ENCODE assay signal across 24 mouse cellular contexts in genomic region chr1:36711104-36711503, GRCm38 (mm10). TPM values are rescaled to one million over a fixed set of nuclear protein-coding genes. Genes with fewer than 3 reads are reported as not detected.
DNase-seq lines count a peak whose midpoint lies in the region; ATAC-seq and TF ChIP-seq lines count a peak whose summit lies in the region.
"Had no signal": no experiment of that assay in that cellular context is flagged by ENCODE, and none has a peak within 500 bp of the region (broad histone marks: within the 10 kb centered on the region; RNA-seq: fewer than 3 reads in every experiment).

No protein-coding gene starts in this region.

- peak; percentile 26 to 49; a peak in 2 of 4 replicates for TF ChIP-seq EP300 in MEL (IDR thresholded peaks at IDR 0.05; ENCODE audit: low read depth in 1 of 2, low read length in 2 of 2)

- no peak for TF ChIP-seq POLR2A in testis, adult 2 months (IDR thresholded peaks at IDR 0.05; ENCODE audit: control insufficient read depth, low read depth, low read length)
- TF ChIP-seq POLR2A in MEL (IDR thresholded peaks at IDR 0.05; ENCODE audit: control insufficient read depth in 1 of 2, insufficient read depth in 1 of 2, low read depth in 1 of 2, low read length in 2 of 2, poor library complexity in 1 of 2) = no peak

- H3K27ac ChIP-seq in testis, adult 2 months (ENCODE audit: control insufficient read depth, insufficient read depth, low read depth, low read length) = no peak overlapping the region
- no peak overlapping the region for H3K27ac ChIP-seq in MEL (ENCODE audit: control insufficient read depth, low read depth, low read length)
- H3K27ac ChIP-seq: embryonic facial prominence, embryonic 10.5 days; embryonic facial prominence, embryonic 12.5 days; forebrain, embryonic 13.5 days had no signal

- H3K27me3 ChIP-seq in testis, adult 2 months (ENCODE audit: control insufficient read depth, insufficient read depth, low read length) = no peaks in the 10 kb centered on the region
- 0 out of 4 replicates have a peak, but pooled peaks cover 0 to 3% of the 10 kb centered on the region in 2 experiments for H3K27me3 ChIP-seq in MEL (ENCODE audit: control insufficient read depth in 1 of 2, insufficient read depth in 2 of 2, low read length in 2 of 2)
- H3K27me3 ChIP-seq: CH12.LX; embryonic facial prominence, embryonic 12.5 days; forebrain, embryonic 13.5 days; forebrain, embryonic 15.5 days; Patski had no signal

- no peak overlapping the region for H3K9ac ChIP-seq in MEL (ENCODE audit: control insufficient read depth, low read depth, low read length, poor library complexity, severe bottlenecking)
- H3K9ac ChIP-seq: embryonic facial prominence, embryonic 12.5 days; forebrain, embryonic 13.5 days; forebrain, embryonic 15.5 days; forebrain, postnatal 0 days had no signal

- peaks cover 25% of the 10 kb centered on the region for H3K79me2 ChIP-seq in MEL (ENCODE audit: control insufficient read depth, insufficient read depth, low read length, poor library complexity)

- no peak for DNase-seq in testis, postnatal 10 days (ENCODE audit: low spot score)
- DNase-seq in MEL (ENCODE audit: low read depth, low spot score) = peak; percentile 67
- no peak for DNase-seq in thymus, postnatal 25 days
- DNase-seq: adrenal gland, adult 8-10 months; adrenal gland, postnatal 14 days; adrenal gland, postnatal 36 days; B cell, adult 2 months; cerebellum, adult 8-10 months; cerebellum, postnatal 25 days; forebrain, postnatal 0 days had no signal

- peak overlapping the region; percentile 17; the same call in 1 of the 2 replicates for H3K4me3 ChIP-seq in testis, adult 2 months (ENCODE audit: control insufficient read depth, low read depth, low read length)
- peak overlapping the region in 1 of 2 experiments; percentile 25; a peak in 1 of 4 replicates for H3K4me3 ChIP-seq in MEL (ENCODE audit: control insufficient read depth in 1 of 2, insufficient read depth in 1 of 2, low read depth in 2 of 2, low read length in 2 of 2)
- H3K4me3 ChIP-seq: embryonic facial prominence, embryonic 10.5 days; embryonic facial prominence, embryonic 12.5 days; forebrain, embryonic 13.5 days; forebrain, embryonic 15.5 days had no signal

- no peaks in the 10 kb centered on the region for H3K9me3 ChIP-seq in MEL (replicated peaks; ENCODE audit: insufficient read depth, low read length)
- H3K9me3 ChIP-seq: embryonic facial prominence, embryonic 10.5 days; embryonic facial prominence, embryonic 12.5 days; forebrain, embryonic 15.5 days had no signal

- ATAC-seq in inflammation-experienced regulatory T-cells, adult 6 months = no peak
- ATAC-seq: activated CD4-positive, CD25-positive, alpha-beta regulatory T cell, adult 4 months; CD4-positive, CD25-positive, alpha-beta regulatory T cell, adult 4 months; forebrain, embryonic 13.5 days; forebrain, embryonic 15.5 days; forebrain, postnatal 0 days; Patski had no signal

- TF ChIP-seq RAD21 in MEL (IDR thresholded peaks at IDR 0.05; ENCODE audit: low read depth, low read length) = no peak

- no peaks in the 10 kb centered on the region for H3K36me3 ChIP-seq in testis, adult 2 months (ENCODE audit: control insufficient read depth, insufficient read depth, low read length)
- peaks cover 2 to 13% of the 10 kb centered on the region in 2 experiments for H3K36me3 ChIP-seq in MEL (ENCODE audit: control insufficient read depth in 1 of 2, insufficient read depth in 2 of 2, low read length in 2 of 2)

- H3K4me1 ChIP-seq in testis, adult 2 months (ENCODE audit: control insufficient read depth, insufficient read depth, low read length) = peaks cover 6% of the 10 kb centered on the region; the same call in 1 of the 2 replicates
- H3K4me1 ChIP-seq in MEL (ENCODE audit: control insufficient read depth in 1 of 2, insufficient read depth in 2 of 2, low read length in 2 of 2) = peaks cover 0 to 12% of the 10 kb centered on the region in 2 experiments; a peak in 1 of 4 replicates

- TF ChIP-seq CTCF in testis, adult 2 months (IDR thresholded peaks at IDR 0.05; ENCODE audit: control insufficient read depth, insufficient read depth, insufficient replicate concordance, low read depth, low read length) = no peak
- no peak for TF ChIP-seq CTCF in MEL (IDR thresholded peaks at IDR 0.05 in 2 of 3, conservative IDR thresholded peaks at IDR 0.05 in 1 of 3; ENCODE audit: control insufficient read depth in 1 of 3, insufficient read depth in 1 of 3, low read depth in 2 of 3, low read length in 3 of 3, poor library complexity in 1 of 3, severe bottlenecking in 1 of 3)

TF ChIP-seq in MEL, 35 proteins besides CTCF, POLR2A, EP300 and RAD21 (continues in another document):
- TF ChIP-seq POLR2AphosphoS2 (IDR thresholded peaks at IDR 0.05; ENCODE audit: low read length) (no peak), GABPA (IDR thresholded peaks at IDR 0.05; ENCODE audit: low read depth, low read length) (no peak), TBP (IDR thresholded peaks at IDR 0.05; ENCODE audit: low read depth, low read length) (no peak), SIN3A (IDR thresholded peaks at IDR 0.05; ENCODE audit: low read length) (no peak), ELF1 (IDR thresholded peaks at IDR 0.05; ENCODE audit: low read depth, low read length) (no peak), MYC (IDR thresholded peaks at IDR 0.05; ENCODE audit: low read depth, low read length) (no peak), ZKSCAN1 (IDR thresholded peaks at IDR 0.05; ENCODE audit: low read depth, low read length) (no peak), GATA1 (IDR thresholded peaks at IDR 0.05; ENCODE audit: low read depth, low read length) (0 out of 2 replicates have a peak, but pooled peaks have one; percentile 32), ETS1 (IDR thresholded peaks at IDR 0.05; ENCODE audit: low read depth, low read length) (0 out of 2 replicates have a peak, but pooled peaks have one; percentile 7), ZNF384 (IDR thresholded peaks at IDR 0.05; ENCODE audit: low read depth, low read length) (no peak), RCOR1 (IDR thresholded peaks at IDR 0.05; ENCODE audit: low read depth, low read length) (0 out of 2 replicates have a peak, but pooled peaks have one; percentile 18), ZC3H11A (IDR thresholded peaks at IDR 0.05; ENCODE audit: low read depth, low read length) (no peak), HCFC1 (IDR thresholded peaks at IDR 0.05; ENCODE audit: low read depth, low read length) (no peak), MYB (IDR thresholded peaks at IDR 0.05; ENCODE audit: low read depth, low read length) (no peak), USF2 (IDR thresholded peaks at IDR 0.05; ENCODE audit: borderline replicate concordance in 1 of 2, insufficient read depth in 1 of 2, low read depth in 1 of 2, low read length in 2 of 2) (no peak), MAX (IDR thresholded peaks at IDR 0.05; ENCODE audit: low read length) (no peak), POLR2AphosphoS5 (IDR thresholded peaks at IDR 0.05; ENCODE audit: borderline replicate concordance, low read depth, low read length) (no peak), KAT2A (conservative IDR thresholded peaks at IDR 0.05; ENCODE audit: low read depth, low read length) (no peak), TCF12 (IDR thresholded peaks at IDR 0.05; ENCODE audit: low read depth, low read length) (no peak), BHLHE40 (IDR thresholded peaks at IDR 0.05; ENCODE audit: borderline replicate concordance, low read depth, low read length) (no peak), ZMIZ1 (IDR thresholded peaks at IDR 0.05; ENCODE audit: low read depth, low read length) (no peak), USF1 (IDR thresholded peaks at IDR 0.05; ENCODE audit: low read depth, low read length) (no peak), CHD2 (IDR thresholded peaks at IDR 0.05; ENCODE audit: low read length) (no peak), SMC3 (IDR thresholded peaks at IDR 0.05; ENCODE audit: low read depth, low read length) (no peak), CHD1 (IDR thresholded peaks at IDR 0.05; ENCODE audit: low read depth, low read length) (no peak), JUND (IDR thresholded peaks at IDR 0.05; ENCODE audit: low read depth, low read length) (no peak), MAZ (IDR thresholded peaks at IDR 0.05; ENCODE audit: low read depth, low read length) (no peak), MAFK (IDR thresholded peaks at IDR 0.05; ENCODE audit: borderline replicate concordance, low read depth, low read length) (no peak)

RNA-seq across cellular contexts. Expression of gene 4933424G06Rik, which starts 1.2 kb away (rescaled TPM):
- 36.9 and 53.7 TPM in 2 replicates for polyA plus RNA-seq in testis, adult 2 months (2012; rRNA removed)
- not detected in 2 replicates for total RNA-seq in MEL (2012; rRNA removed)
- not detected for polyA plus RNA-seq in MEL (2012; ENCODE audit: insufficient read depth in 1 of 2, insufficient read length in 2 of 2, low read depth in 1 of 2, low replicate concordance in 2 of 2, missing spikeins in 1 of 2)
- polyA plus RNA-seq in inflammation-experienced regulatory T-cells, adult 6 months (2017; shearing (Covaris generic)) = not detected
- total RNA-seq: adrenal gland, adult 18-20 months; adrenal gland, adult 8-10 months; adrenal gland, postnatal 14 days; adrenal gland, postnatal 36 days; CH12.LX; forebrain, postnatal 0 days had no signal
- polyA plus RNA-seq: activated CD4-positive, CD25-positive, alpha-beta regulatory T cell, adult 4 months; CD4-positive, CD25-positive, alpha-beta regulatory T cell, adult 4 months; embryonic facial prominence, embryonic 10.5 days; embryonic facial prominence, embryonic 12.5 days; embryonic facial prominence, embryonic 14.5 days; forebrain, embryonic 13.5 days; G1E had no signal

RNA-seq across cellular contexts. Expression of gene Actr1b, which starts 3.1 kb away (rescaled TPM):
- polyA plus RNA-seq in testis, adult 2 months (2012; rRNA removed) = 42.7 and 44.5 TPM in 2 replicates
- total RNA-seq in MEL (2012; rRNA removed) = 71.0 and 86.1 TPM in 2 replicates
- polyA plus RNA-seq in MEL (2012; ENCODE audit: insufficient read depth in 1 of 2, insufficient read length in 2 of 2, low read depth in 1 of 2, low replicate concordance in 2 of 2, missing spikeins in 1 of 2) = 100 to 1,000 TPM in 1 of 2 experiments, not detected in 1; 106 TPM
- polyA plus RNA-seq in inflammation-experienced regulatory T-cells, adult 6 months (2017; shearing (Covaris generic)) = 10 to 100 TPM; 37.4 to 47.1 (median 41.0) TPM

RNA-seq across cellular contexts. Expression of gene Cox5b, which starts 19.9 kb away (rescaled TPM):
- 313 and 378 TPM in 2 replicates for polyA plus RNA-seq in testis, adult 2 months (2012; rRNA removed)
- total RNA-seq in MEL (2012; rRNA removed) = 498 and 541 TPM in 2 replicates
- polyA plus RNA-seq in MEL (2012; ENCODE audit: insufficient read depth in 1 of 2, insufficient read length in 2 of 2, low read depth in 1 of 2, low replicate concordance in 2 of 2, missing spikeins in 1 of 2) = 1,000 to 10,000 TPM in 1 of 2 experiments, not detected in 1; 1,152 TPM
- 100 to 1,000 TPM; 273 to 480 (median 293) TPM for polyA plus RNA-seq in inflammation-experienced regulatory T-cells, adult 6 months (2017; shearing (Covaris generic))

RNA-seq across cellular contexts. Expression of gene Fam178b, which starts 28.1 kb away (rescaled TPM):
- polyA plus RNA-seq in testis, adult 2 months (2012; rRNA removed) = 409 and 410 TPM in 2 replicates
- 0.19 and 0.33 TPM in 2 replicates for total RNA-seq in MEL (2012; rRNA removed)
- under 1 TPM in 1 of 2 experiments, not detected in 1; 0.29 TPM for polyA plus RNA-seq in MEL (2012; ENCODE audit: insufficient read depth in 1 of 2, insufficient read length in 2 of 2, low read depth in 1 of 2, low replicate concordance in 2 of 2, missing spikeins in 1 of 2)
- polyA plus RNA-seq in inflammation-experienced regulatory T-cells, adult 6 months (2017; shearing (Covaris generic)) = under 1 TPM in 1 of 3 experiments, not detected in 2; 0.40 TPM
- total RNA-seq: adrenal gland, postnatal 14 days; CH12.LX; forebrain, postnatal 0 days; G1E had no signal
- polyA plus RNA-seq: activated CD4-positive, CD25-positive, alpha-beta regulatory T cell, adult 4 months; CD4-positive, CD25-positive, alpha-beta regulatory T cell, adult 4 months; forebrain, embryonic 11.5 days; forebrain, embryonic 15.5 days; forebrain, postnatal 0 days; G1E; Patski had no signal

RNA-seq across cellular contexts. Expression of gene Zap70, which starts 50.5 kb away (rescaled TPM):
- polyA plus RNA-seq in testis, adult 2 months (2012; rRNA removed) = 2.6 and 3.5 TPM in 2 replicates
- total RNA-seq in MEL (2012; rRNA removed) = not detected in 2 replicates
- polyA plus RNA-seq in MEL (2012; ENCODE audit: insufficient read depth in 1 of 2, insufficient read length in 2 of 2, low read depth in 1 of 2, low replicate concordance in 2 of 2, missing spikeins in 1 of 2) = not detected
- 100 to 1,000 TPM; 241 to 287 (median 257) TPM for polyA plus RNA-seq in inflammation-experienced regulatory T-cells, adult 6 months (2017; shearing (Covaris generic))
- total RNA-seq: G1E had no signal

Comparison
In these comparisons a context has a peak if more than half of its experiments do, and no peak if none do; other contexts are left out.
1. RNA of gene 4933424G06Rik, which starts 1.2 kb away (polyA plus RNA-seq): 36.9 to 53.7 TPM in testis, adult 2 months; not detected in inflammation-experienced regulatory T-cells, adult 6 months and not detected in MEL; every median in the first group is over 10 times any median in the second.